Comparison of ENCODE assay signal across 19 mouse cellular contexts in the genomic region with DNA sequence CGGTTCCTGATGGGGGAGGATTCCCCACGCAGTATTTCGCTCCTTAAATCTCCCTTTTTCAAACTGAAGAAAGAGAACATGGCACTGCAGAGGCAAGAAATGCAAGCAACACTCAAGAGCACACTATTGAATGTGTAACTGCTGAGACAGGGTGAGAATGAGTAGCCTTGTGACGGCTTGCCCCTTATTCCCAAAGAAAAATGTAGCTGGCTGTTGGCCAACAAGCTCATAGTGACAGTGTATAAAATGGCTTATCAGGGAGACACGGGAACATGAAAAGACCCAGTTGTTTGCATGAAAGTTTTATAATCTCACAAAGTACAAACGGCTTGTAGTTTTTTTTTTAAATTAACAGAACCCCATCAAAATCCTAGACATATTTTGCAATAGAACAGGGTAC.
DNase-seq lines count a peak whose midpoint lies in the region; ATAC-seq and TF ChIP-seq lines count a peak whose summit lies in the region.
"Had no signal": no experiment of that assay in that cellular context is flagged by ENCODE, and none has a peak within 500 bp of the region (broad histone marks: within the 10 kb centered on the region; RNA-seq: fewer than 3 reads in every experiment).

No protein-coding gene starts in this region.

- no peaks in the 10 kb centered on the region for H3K9me3 ChIP-seq in forebrain, embryonic 14.5 days (replicated peaks; ENCODE audit: control insufficient read depth, low read length)
- H3K9me3 ChIP-seq in forebrain, embryonic 10.5 days: no peaks in the 10 kb centered on the region
- H3K9me3 ChIP-seq in heart, embryonic 16.5 days (replicated peaks; ENCODE audit: control insufficient read depth, low read length): no peaks in the 10 kb centered on the region
- H3K9me3 ChIP-seq in lung, embryonic 16.5 days (ENCODE audit: control insufficient read depth, low read length): no peaks in the 10 kb centered on the region
- no peaks in the 10 kb centered on the region for H3K9me3 ChIP-seq in stomach, embryonic 15.5 days
- no peaks in the 10 kb centered on the region for H3K9me3 ChIP-seq in stomach, postnatal 0 days (ENCODE audit: control insufficient read depth, low read length)
- H3K9me3 ChIP-seq: limb, embryonic 12.5 days; liver, embryonic 12.5 days had no signal

- peaks cover 3% of the 10 kb centered on the region for H3K4me1 ChIP-seq in forebrain, embryonic 14.5 days (ENCODE audit: control insufficient read depth, insufficient read depth, low read length)
- H3K4me1 ChIP-seq in forebrain, embryonic 10.5 days: no peaks in the 10 kb centered on the region
- H3K4me1 ChIP-seq in heart, embryonic 16.5 days (ENCODE audit: control insufficient read depth, insufficient read depth, low read length): peaks cover 19% of the 10 kb centered on the region
- H3K4me1 ChIP-seq in lung, embryonic 16.5 days (replicated peaks; ENCODE audit: control insufficient read depth, insufficient read depth, low read length): peaks cover 22% of the 10 kb centered on the region
- H3K4me1 ChIP-seq in stomach, embryonic 15.5 days: no peaks in the 10 kb centered on the region
- H3K4me1 ChIP-seq in stomach, postnatal 0 days (replicated peaks; ENCODE audit: control insufficient read depth, insufficient read depth): no peaks in the 10 kb centered on the region
- H3K4me1 ChIP-seq: limb, embryonic 12.5 days; liver, embryonic 12.5 days had no signal

- TF ChIP-seq EP300 in stomach, postnatal 0 days (optimal IDR thresholded peaks at IDR 0.05): no peak

- no peaks in the 10 kb centered on the region for H3K27me3 ChIP-seq in forebrain, embryonic 14.5 days (replicated peaks; ENCODE audit: control insufficient read depth, insufficient read depth, low read length)
- H3K27me3 ChIP-seq in forebrain, embryonic 10.5 days (ENCODE audit: poor library complexity, severe bottlenecking): no peaks in the 10 kb centered on the region
- no peaks in the 10 kb centered on the region for H3K27me3 ChIP-seq in heart, embryonic 16.5 days (ENCODE audit: control insufficient read depth, insufficient read depth, low read length)
- H3K27me3 ChIP-seq in lung, embryonic 16.5 days (ENCODE audit: control insufficient read depth, insufficient read depth, low read depth, low read length): no peaks in the 10 kb centered on the region
- no peaks in the 10 kb centered on the region for H3K27me3 ChIP-seq in stomach, embryonic 15.5 days (replicated peaks)
- no peaks in the 10 kb centered on the region for H3K27me3 ChIP-seq in stomach, postnatal 0 days (ENCODE audit: control insufficient read depth, insufficient read depth, low read length)
- H3K27me3 ChIP-seq: limb, embryonic 12.5 days; liver, embryonic 12.5 days had no signal

- H3K4me3 ChIP-seq in forebrain, embryonic 14.5 days (ENCODE audit: low read depth, low read length): no peak overlapping the region
- H3K4me3 ChIP-seq in forebrain, embryonic 10.5 days: no peak overlapping the region
- no peak overlapping the region for H3K4me3 ChIP-seq in heart, embryonic 16.5 days (ENCODE audit: low read length)
- no peak overlapping the region for H3K4me3 ChIP-seq in lung, embryonic 16.5 days (ENCODE audit: low read length)
- H3K4me3 ChIP-seq in stomach, embryonic 15.5 days (replicated peaks): no peak overlapping the region
- no peak overlapping the region for H3K4me3 ChIP-seq in stomach, postnatal 0 days (ENCODE audit: low read depth, low read length)
- H3K4me3 ChIP-seq: limb, embryonic 12.5 days; liver, embryonic 12.5 days had no signal

- no peaks in the 10 kb centered on the region for H3K36me3 ChIP-seq in forebrain, embryonic 14.5 days (ENCODE audit: control insufficient read depth, insufficient read depth, low read length)
- H3K36me3 ChIP-seq in forebrain, embryonic 10.5 days (replicated peaks): no peaks in the 10 kb centered on the region
- no peaks in the 10 kb centered on the region for H3K36me3 ChIP-seq in heart, embryonic 16.5 days (ENCODE audit: control insufficient read depth, insufficient read depth)
- no peaks in the 10 kb centered on the region for H3K36me3 ChIP-seq in lung, embryonic 16.5 days (ENCODE audit: control insufficient read depth, insufficient read depth, low read length)
- no peaks in the 10 kb centered on the region for H3K36me3 ChIP-seq in stomach, embryonic 15.5 days
- H3K36me3 ChIP-seq in stomach, postnatal 0 days (ENCODE audit: control insufficient read depth, insufficient read depth, low read length): no peaks in the 10 kb centered on the region
- H3K36me3 ChIP-seq: limb, embryonic 12.5 days; liver, embryonic 12.5 days had no signal

- 49% methylated on average over 6 of the region's 6 CpGs for WGBS in forebrain, embryonic 14.5 days
- WGBS in forebrain, embryonic 10.5 days: 91% methylated on average over 6 of the region's 6 CpGs
- WGBS in heart, embryonic 16.5 days: 27% methylated on average over 6 of the region's 6 CpGs
- 12% methylated on average over 6 of the region's 6 CpGs for WGBS in lung, embryonic 16.5 days
- WGBS in stomach, embryonic 15.5 days: 42% methylated on average over 6 of the region's 6 CpGs
- WGBS in stomach, postnatal 0 days: 33% methylated on average over 6 of the region's 6 CpGs

- ATAC-seq in forebrain, embryonic 14.5 days: no peak
- ATAC-seq in heart, embryonic 16.5 days (replicated peaks; ENCODE audit: extremely low read depth, insufficient read depth, low FRiP score): no peak; the same call in 1 of the 2 replicates
- ATAC-seq in lung, embryonic 16.5 days (ENCODE audit: low read depth): peak; percentile 82
- peak; percentile 63; the same call in 1 of the 2 replicates for ATAC-seq in stomach, embryonic 15.5 days (ENCODE audit: insufficient read depth, low FRiP score, low read depth)
- ATAC-seq in stomach, postnatal 0 days (ENCODE audit: low FRiP score, low TSS enrichment): no peak
- ATAC-seq: hindbrain, embryonic 16.5 days; intestine, embryonic 16.5 days; liver, embryonic 12.5 days had no signal

- H3K9ac ChIP-seq in forebrain, embryonic 14.5 days (ENCODE audit: low read length): no peak overlapping the region
- H3K9ac ChIP-seq in heart, embryonic 16.5 days (ENCODE audit: low read length): no peak overlapping the region
- no peak overlapping the region for H3K9ac ChIP-seq in lung, embryonic 16.5 days (ENCODE audit: low read length)
- no peak overlapping the region for H3K9ac ChIP-seq in stomach, embryonic 15.5 days
- H3K9ac ChIP-seq in stomach, postnatal 0 days (ENCODE audit: low read length): no peak overlapping the region
- H3K9ac ChIP-seq: limb, embryonic 12.5 days; liver, embryonic 12.5 days had no signal

- TF ChIP-seq CTCF in stomach, postnatal 0 days (IDR thresholded peaks at IDR 0.05; ENCODE audit: low read depth): no peak

- DNase-seq in forebrain, embryonic 14.5 days (ENCODE audit: low spot score): peak; percentile 60
- no peak for DNase-seq in forebrain, embryonic 10.5 days (ENCODE audit: extremely low spot score, low spot score)
- no peak for DNase-seq in heart, postnatal 4 days
- DNase-seq in lung, adult 18-20 months: no peak
- no peak for DNase-seq in stomach, postnatal 0 days (ENCODE audit: low spot score)
- DNase-seq: adrenal gland, postnatal 25 days; cerebellum, adult 9-10 months; gastrocnemius, postnatal 36 days; kidney, postnatal 36 days; layer of hippocampus, postnatal 36 days; right cerebral cortex, postnatal 14 days had no signal

- H3K27ac ChIP-seq in forebrain, embryonic 14.5 days (ENCODE audit: low read depth, low read length): no peak overlapping the region
- H3K27ac ChIP-seq in forebrain, embryonic 10.5 days: no peak overlapping the region
- H3K27ac ChIP-seq in heart, embryonic 16.5 days (ENCODE audit: low read length): peak overlapping the region; percentile 15
- peak overlapping the region; percentile 89 for H3K27ac ChIP-seq in lung, embryonic 16.5 days (ENCODE audit: low read length)
- no peak overlapping the region for H3K27ac ChIP-seq in stomach, embryonic 15.5 days
- H3K27ac ChIP-seq in stomach, postnatal 0 days (replicated peaks): no peak overlapping the region
- H3K27ac ChIP-seq: limb, embryonic 12.5 days; liver, embryonic 12.5 days; macrophage had no signal

- no peak overlapping the region for H3K4me2 ChIP-seq in forebrain, embryonic 14.5 days (ENCODE audit: low read length)
- no peak overlapping the region for H3K4me2 ChIP-seq in heart, embryonic 16.5 days (ENCODE audit: low read depth, low read length)
- H3K4me2 ChIP-seq in lung, embryonic 16.5 days (ENCODE audit: low read depth, low read length): peak overlapping the region; percentile 33
- H3K4me2 ChIP-seq in stomach, embryonic 15.5 days: no peak overlapping the region
- no peak overlapping the region for H3K4me2 ChIP-seq in stomach, postnatal 0 days (replicated peaks; ENCODE audit: low read depth)
- H3K4me2 ChIP-seq: limb, embryonic 12.5 days; liver, embryonic 12.5 days had no signal

Comparison
In these comparisons a context has a peak if more than half of its experiments do, and no peak if none do; other contexts are left out.
1. ATAC-seq: peak in lung, embryonic 16.5 days (single experiment) and stomach, embryonic 15.5 days (single experiment); none in forebrain, embryonic 14.5 days (single experiment), heart, embryonic 16.5 days (single experiment) and stomach, postnatal 0 days (single experiment).
2. H3K27ac ChIP-seq: peak in heart, embryonic 16.5 days (single experiment) and lung, embryonic 16.5 days (single experiment); none in forebrain, embryonic 14.5 days (single experiment), forebrain, embryonic 10.5 days (single experiment), stomach, embryonic 15.5 days (single experiment) and stomach, postnatal 0 days (single experiment).